Mouse (Mus musculus): ENCODE measurements around the gene Sumo2.
"Not testable (repeated sequence)": the region's sequence is repeated elsewhere in the genome, so short reads cannot be mapped to it uniquely, and the experiment has no call there.

Gene Sumo2

DNA sequence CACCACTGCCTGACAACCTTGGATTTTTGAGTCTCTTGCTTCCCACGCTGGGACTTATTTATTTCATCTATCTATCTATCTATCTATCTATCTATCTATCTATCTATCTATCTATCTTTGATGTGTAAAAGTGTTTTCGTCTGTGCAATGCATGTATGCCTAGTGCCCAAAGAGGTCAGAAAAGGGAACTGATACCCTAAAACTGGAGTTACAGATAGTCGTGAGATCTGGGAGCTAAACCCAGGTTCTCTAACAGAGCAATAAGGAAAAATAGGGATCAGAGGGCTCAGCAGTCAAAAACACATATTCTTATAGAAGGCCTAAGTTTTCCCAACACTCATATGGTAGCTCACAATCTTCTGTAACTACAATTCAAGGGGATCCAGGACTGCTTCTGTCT, 16.5 kb downstream of the Sumo2 start:
- no peak for DNase-seq (ENCODE audit: low spot score in 2 of 2)

DNA sequence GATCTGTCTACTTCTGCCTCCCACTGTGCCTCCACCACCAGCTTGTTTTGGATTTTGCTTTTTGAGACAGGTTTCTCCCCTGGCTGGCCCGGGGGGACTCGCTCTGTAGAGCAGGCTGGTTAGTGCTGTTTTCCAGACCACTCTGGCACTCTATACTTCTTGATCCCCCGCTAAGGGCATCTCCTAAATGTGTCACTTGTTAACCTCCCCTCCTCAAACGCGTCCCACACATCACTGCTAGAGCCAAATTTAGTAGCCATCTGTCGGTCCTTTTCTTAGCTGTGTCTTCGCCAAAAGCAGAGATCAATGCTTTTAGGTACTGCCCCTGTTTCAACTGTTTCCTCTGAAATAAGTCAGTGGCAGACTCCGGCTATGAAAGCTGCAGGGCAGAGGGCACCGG, 17.4 kb downstream of the Sumo2 start:
- DNase-seq (ENCODE audit: low spot score in 2 of 2), result no peak

DNA sequence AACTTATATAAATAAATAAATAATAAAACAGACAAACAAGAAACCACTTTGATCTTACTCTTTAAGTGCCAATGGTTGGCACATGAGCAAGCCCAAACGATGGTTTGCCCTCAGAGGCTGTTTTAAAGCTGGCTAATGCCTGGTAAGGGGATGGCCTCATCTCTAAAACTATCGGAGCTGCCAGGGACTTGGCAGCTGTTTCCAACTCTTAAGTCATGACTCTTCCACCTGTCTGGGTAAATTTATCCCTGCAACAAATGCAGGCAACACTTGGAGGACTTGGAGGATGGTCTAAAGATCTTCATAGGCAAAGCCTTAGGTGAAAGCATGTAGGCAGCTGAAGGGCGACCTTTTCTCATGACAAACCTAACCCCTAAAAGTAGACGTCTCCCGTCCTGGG, 19.1 kb downstream of the Sumo2 start:
- DNase-seq (ENCODE audit: low spot score in 2 of 2), result no peak

DNA sequence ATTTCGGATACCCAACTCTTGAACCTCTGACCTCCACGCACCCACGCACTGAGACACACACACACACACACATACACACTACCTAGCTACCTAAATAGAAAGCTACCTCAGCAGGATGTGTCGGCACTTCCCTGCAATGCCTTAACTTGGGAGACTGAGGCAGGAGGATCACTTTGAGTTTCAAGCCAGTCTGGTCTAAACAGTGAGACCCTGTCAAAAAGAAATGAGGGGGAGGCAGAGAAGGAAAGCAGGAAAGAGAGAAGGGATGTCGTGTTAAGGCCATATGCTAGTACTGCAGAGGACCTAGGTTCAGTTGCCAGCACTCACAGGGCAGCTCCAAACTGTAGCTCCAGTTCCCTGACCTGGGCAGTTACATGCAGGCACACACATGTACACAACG, 21.1 kb downstream of the Sumo2 start:
- no peak for DNase-seq (ENCODE audit: low spot score in 2 of 2)

DNA sequence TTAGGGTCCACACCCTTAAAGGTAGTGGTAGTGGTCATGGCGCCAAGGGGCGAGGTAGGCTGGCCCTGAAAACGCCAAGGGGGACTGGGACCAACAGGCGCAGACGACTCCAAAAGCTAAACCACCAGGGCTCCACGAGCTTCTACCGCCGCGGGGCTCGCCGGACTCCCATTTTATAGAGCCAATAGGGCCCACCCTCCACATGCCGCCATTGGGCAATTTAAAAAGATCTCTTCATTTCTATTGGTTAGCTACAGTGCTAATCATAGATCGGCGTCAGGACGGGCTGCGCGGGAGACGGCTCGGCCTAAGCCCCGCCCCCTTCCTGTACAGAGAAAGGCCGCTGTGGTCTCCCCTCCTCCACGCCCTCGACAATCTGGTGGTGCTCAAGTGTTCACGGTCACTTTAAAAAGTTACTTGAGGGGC, 21.8 kb downstream of the Sumo2 start, which contains the start of gene Jpt1:
TSS of gene Jpt1 (minus strand) at position 150 of the 426 bp plus-strand sequence.
- peak; percentile 96 to 98 for DNase-seq (ENCODE audit: low spot score in 2 of 2)

DNA sequence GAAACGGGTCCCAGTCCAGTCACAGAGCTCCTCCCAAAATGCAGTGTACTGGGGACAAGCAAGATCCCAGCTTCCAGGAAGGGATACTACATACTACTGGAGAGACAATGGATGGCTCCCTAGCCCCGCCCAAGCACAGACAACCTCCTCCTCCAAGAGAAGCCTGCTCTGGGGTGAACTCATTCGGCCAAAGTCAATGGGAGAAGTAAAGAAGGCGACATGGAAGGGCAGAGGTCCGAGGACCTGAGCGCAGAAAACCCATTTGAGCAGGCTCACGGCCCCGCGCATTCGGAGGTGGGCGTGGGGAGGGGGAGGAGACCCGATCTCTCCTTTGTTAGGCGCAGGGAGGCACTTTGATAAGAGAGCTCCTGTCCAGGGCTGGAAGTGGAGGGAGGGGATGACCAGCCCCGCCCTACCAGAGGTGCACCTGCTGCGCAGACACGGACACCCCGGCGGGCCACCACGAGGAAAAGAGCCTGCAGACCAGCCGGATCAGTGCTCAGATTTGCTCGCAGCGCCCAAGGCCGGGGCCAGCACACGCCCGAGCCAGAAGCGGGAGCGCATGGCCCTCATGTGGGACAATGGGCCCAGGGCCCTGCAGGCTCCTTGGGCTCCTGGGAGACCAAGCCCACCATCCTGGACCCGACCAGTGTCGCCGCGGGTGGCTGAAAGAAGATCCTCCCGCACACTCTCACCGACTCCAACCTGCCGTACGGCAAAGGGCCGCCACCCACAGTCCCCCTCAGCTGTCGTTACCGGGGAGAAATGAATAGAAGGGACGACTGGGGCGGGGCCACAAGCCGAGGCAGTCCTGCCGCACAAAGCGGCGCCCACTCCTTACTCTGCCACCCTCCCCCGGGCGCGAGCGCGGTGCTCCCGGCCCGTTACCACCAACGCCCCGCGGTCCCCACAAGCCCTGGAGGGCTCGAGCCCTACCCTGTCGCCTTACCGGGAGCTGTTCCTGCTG, 22.5 kb downstream of the Sumo2 start:
- peak; percentile 27 to 29 for DNase-seq (ENCODE audit: low spot score in 2 of 2)

DNA sequence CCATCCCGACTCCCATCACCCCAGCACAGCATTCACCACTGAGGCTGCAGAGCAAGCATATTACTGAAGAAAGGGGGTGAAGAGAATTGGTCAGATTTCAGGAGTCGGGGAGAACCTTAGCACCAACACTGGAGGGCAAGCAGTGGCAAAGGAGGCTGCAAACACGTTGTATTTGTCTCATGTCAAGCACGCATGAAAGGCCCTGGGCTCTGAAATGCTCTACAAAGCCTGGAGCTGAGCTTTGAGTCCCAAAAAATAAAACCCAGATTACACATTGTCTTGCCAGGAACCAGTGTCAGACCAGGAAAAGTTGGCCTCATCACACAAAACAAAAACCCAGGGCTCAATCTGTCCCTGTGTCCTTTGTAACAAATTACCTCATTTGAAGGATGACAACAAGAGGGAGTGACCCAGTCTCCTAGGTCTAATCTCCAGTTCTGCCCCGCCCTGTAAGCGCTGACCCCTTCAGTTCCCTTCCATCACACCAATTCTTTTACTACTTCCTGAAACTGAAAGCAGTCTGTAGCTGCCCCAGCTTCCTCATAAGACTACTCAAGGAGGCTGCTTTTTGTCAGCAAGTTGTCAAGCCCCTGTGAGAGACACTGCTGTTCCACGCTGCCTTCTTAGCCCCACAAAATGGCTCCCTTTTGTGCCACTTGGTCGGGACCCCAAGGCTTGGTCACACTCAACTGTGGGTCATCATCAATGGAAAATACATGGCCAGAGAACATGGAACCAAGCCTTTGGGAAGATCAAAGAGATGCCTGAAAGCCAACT, 23.5 kb downstream of the Sumo2 start:
- DNase-seq (ENCODE audit: low spot score in 2 of 2), result peak in 1 of 2 experiments; percentile 40

DNA sequence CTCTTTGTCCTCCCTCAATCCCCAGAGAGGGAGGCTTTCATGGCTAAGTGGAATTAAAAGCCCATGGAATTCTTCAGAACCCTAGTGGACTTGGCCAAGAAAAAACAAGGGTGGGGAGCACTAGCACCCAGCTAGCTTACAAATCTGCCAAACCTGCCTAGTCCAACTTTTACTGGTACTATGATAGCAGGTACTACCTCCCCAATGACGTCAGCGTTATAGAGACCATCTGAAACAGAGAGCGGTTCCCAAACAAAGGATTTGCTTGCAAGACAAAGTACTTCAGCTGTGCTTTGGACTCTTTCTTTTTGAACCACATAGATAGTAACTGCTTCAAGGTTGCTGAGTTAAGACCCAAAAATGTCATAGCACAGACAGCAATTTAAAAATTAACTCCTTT, 24.1 kb downstream of the Sumo2 start:
- DNase-seq (ENCODE audit: low spot score in 2 of 2), result no peak

DNA sequence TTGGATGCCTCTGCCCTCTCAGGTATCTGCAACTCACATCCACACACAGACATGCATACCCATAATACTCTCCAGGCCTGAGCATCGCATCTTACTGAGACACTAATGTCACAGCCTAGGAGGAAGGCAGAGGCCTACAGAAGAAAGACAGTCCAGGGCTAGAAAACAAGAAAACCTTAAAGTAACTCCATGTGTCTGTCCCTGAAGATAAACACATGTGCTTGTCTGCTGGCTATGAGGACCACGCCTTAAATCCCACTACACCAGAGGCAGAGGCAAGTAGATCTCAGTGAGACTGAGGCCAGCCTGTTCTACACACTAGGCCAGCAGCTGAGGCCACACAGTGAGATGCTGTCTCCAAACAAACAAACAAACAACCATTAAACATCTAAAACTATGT, 25.0 kb downstream of the Sumo2 start:
- DNase-seq (ENCODE audit: low spot score in 2 of 2), result no peak

DNA sequence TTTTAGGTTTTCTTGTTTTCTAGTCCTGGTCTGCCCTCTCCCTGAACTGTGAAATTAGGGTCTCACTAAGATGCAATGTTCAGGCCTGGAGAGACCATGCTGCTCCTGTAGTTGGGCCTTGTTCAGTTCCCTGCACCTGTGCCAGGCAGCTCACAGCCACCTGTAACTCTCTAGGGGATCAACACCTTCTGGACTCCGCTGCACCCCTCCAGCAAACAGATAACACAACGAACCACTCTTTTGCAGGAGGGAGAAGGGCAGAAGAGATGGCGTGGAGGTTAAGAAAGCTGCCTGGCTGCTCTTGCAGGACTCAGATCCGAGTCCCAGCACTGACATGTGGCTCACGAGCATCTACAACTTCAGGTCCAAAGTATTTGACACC, 25.6 kb downstream of the Sumo2 start:
- DNase-seq (ENCODE audit: low spot score in 2 of 2), result no peak

DNA sequence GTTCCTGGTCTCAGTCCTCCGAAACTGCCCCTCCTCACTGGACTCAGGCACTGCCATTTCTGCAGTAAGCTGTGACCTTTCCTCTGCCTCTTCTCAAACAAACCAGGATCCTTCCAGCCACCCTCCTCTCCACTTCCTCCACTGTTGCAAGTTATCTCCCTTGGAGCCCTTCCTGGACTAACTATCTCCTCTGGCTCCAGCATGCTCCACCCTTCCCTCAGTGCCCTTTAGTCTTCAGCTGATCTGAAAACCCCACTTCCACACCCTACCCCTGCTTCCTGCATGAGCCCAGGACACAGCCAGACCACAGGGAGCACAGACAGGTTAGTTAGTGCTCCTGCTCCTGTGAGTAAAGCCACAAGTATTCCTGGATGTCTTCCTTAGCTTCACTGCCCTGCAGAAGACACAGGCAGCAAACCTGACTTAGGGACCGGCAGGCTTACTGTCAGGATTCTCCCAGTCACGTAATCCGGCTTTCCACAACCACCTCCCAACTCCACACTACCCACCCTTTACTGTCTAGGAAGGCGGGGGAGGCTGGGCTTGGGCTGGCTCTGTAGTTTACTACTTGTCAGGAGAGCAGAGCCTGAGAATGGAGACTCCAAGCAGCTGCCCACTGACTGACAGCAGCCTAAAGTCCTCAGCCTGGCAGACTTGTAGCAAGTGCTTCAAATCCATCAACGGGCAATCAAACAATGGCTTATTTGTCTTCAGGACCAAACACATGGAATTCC, 26.1 kb downstream of the Sumo2 start:
- DNase-seq (ENCODE audit: low spot score in 2 of 2), result peak; percentile 7 to 29

DNA sequence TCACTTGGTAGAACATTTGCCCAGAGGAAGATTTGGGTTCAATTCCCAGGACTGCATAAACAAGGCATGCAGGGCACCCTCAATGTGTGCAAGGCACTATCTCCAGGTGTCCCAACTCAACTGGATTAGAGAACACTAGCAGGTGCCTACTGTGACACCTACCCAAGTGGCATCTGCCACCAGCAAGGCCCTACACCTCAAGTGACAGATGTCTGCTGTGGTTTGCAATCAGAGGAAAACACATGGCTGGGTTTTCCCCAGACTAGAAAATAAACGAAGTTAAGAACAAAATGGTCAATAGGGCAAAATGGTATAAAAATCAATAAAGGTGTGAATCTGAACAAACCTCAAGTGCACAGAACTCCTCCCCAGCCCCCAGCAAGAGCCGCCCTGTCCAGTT, 28.0 kb downstream of the Sumo2 start:
- DNase-seq (ENCODE audit: low spot score in 2 of 2), result no peak

DNA sequence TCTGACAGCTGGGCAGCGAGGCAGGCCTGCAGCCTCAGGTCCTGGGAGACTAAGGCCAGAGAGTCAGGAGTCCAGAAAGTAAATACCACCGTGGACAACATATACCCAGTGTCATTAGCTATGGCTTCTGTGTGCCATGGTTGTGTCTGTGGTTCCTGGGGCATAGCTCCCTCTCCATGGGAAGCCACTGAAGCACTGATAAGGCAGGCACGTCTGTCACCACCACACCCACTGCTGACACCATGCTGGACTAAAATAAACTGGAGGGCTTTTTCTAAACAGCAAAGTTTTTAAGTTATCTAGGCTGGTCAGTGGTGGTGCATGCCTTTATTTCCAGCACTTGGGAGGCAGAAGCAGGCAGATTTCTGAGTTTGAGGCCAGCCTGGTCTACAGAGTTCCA, 29.5 kb downstream of the Sumo2 start:
- DNase-seq (ENCODE audit: low spot score in 2 of 2), result no peak

DNA sequence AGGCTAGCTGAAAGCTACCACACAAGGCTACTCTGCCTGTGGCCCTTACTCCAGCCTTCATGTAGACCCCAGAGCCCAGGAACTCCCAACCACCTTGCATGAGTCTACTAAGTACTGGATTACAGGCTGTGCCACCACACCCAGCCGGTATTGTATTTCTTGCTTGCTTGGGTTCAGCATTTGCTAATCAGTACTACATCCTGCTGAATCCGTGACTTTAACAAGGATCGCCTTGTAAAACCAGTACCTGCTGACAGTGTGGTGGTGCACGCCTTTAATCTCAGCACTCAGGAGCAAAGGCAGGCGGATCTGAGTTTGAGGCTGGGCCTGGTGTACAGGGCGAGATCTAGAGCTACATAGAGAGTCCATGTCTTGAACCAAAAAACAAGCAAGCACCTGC, 33.4 kb downstream of the Sumo2 start:
- DNase-seq (ENCODE audit: low spot score in 2 of 2), result no peak

DNA sequence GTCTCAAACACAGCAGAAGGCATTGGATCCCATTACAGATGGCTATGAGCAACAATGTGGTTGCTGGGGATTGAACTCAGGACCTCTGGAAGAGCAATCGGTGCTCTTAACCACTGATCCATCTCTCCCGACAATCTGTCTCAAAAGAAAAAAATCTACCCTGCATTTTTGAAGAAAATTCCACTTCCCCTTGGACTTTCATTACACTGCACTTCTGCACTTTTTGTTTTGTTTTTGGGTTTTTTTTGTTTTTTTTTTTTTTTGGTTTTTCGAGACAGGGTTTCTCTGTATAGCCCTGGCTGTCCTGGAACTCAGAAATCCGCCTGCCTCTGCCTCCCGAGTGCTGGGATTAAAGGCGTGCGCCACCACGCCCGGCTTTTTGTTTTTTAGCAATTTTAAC, 39.5 kb downstream of the Sumo2 start:
- DNase-seq (ENCODE audit: low spot score in 2 of 2), result not testable (repeated sequence)

DNA sequence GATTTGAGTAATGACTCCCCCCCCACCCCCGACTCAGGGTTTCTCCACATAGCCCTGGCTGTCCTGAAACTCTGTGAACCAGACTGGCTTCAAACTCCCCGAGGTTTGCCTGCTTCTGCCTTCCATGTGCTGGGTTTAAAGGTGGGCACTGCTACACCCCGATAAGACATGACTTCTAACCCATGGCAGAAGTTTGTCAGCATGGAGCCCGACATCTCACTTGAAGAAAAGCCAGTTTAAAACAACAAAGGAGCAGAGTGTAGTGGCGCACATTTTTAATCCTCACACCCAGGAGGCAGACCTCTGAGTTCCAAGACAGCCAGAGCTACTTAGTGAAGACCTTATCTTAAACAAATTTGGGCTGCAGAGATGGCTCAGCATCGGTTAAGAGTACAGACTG, 43.7 kb downstream of the Sumo2 start:
- no peak for DNase-seq (ENCODE audit: low spot score in 2 of 2)

DNA sequence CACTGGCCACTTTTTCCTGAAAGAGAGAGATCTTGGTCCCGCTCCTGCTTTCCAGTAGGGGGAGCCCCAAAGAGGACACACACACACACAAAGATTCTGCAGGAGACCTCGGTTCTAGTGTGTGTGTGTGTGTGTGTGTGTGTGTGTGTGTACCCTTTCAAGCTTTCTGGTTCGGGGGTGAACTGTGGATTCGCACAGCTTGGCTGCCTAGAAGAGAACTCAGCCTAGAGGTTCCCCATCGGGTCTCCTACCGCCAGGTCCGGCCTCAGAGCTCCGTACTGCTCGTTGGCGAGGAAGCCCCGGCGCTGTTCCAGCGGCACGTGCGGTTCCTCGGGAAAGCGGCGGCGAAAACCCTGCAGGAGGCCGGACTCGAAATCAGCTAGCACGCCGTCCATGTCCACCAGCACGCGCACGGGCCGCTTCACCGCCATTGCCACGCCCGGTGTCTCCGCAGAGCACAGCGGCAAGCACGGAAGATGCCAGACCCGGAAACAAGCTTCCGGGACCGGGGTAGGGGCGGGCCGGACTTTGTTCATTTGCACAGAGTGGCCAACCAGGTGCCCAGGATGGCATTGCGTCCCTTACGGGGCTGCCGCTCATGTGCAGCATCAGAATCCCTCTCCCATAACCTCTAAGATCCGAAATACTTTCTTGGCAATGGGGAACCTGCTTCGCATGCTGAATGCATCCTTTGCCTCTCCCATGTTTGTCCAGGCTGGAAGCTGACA, 44.6 kb downstream of the Sumo2 start, which contains the start of gene Nt5c:
TSS of gene Nt5c (minus strand) at position 507 of the 728 bp plus-strand sequence.
- peak; percentile 70 to 84 for DNase-seq (ENCODE audit: low spot score in 2 of 2)

DNA sequence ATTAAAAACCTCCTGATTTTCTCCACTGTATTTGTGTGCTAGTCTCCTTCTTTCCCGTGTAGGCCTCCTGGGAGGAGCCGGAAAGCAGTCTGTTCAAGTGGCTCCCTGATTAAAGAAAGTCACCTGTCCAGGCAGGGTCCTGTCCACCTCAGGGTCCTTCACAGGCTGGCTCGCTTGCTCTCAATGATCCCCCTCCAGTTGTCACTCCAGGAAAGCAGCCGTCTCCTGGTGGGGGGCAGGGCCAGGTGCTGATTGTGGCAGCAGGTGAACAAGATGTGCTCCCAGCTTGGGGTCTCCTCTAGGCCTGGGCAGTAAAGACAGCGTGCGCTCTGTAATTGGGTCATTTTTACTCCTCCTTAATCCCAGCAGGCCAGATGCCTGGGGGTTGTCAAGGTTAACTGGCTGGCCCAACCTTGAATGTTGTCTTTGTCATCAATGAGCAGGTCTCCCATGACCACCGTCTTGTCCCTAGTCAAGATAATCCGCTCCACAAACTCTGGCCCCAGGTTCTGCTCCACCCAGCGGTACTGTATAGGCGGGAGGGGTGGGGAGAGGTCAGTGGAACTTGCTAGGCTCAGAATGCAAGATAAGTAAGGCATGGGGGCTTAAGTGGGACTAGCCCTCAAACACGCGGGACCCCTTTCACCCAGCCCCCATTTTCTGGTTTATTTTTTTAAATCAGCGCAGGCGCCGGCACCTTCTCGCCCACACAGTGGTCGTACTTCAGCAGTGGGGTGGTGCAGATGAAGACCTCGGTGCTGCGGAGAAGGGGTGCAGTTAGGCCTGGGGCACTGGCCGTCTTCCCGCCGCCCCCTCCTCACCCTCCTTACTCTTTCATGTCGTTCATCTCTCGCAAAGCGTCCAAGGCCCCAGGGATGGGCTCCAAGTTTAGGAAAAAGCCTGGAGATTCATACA, 45.4 kb downstream of the Sumo2 start:
- DNase-seq (ENCODE audit: low spot score in 2 of 2), result no peak

DNA sequence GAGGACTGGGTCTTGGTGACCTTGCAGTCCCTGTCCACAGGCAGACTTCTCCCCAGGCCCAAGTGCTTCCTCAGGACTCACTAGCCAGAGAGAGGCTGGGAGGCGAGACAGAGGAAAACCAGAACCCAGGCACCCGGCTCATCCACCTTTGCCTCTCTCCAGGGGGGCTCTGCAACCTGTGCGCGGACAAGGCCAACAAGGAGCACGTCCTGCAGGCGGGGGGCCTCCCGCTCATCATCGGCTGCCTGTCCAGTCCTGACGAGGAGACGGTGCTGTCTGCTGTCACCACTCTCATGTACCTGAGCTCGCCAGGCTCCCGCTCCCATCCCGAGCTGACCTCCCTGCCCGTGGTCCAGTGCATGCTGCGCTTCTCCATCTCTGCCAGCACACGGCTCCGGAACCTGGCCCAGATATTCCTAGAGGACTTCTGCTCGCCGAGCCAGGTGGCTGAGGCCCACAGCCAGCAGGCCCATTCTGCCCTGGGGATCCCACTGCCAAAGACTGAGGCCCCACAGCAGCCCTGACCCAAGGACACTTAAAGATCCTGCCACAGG, 47.4 kb downstream of the Sumo2 start:
- DNase-seq (ENCODE audit: low spot score in 2 of 2), result no peak

DNA sequence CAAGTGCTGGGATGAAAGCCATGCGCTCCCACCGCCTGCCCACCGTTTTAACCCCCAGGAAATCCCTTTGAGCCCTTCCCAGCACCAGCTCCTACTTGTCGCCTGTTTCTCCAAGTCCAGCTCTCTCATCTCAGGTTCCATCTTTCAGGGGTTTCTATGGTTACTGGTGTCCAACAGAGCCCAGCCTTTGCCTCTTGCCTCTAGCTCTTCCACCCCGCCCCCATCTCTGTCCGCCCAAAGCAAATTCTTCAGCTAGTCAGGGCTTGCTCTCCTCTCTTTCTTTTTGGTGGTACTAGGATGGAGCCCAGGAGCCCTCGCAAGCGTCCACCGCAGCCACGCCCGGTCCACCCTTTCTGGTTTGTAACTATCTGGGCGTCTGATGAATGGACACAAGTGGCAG, 50.9 kb downstream of the Sumo2 start:
- no peak for DNase-seq (ENCODE audit: low spot score in 2 of 2)

Measured in urinary bladder, postnatal 36 days (tissue).